Mouse (Mus musculus): ENCODE data around the gene Tenm2.

Gene Tenm2

DNA sequence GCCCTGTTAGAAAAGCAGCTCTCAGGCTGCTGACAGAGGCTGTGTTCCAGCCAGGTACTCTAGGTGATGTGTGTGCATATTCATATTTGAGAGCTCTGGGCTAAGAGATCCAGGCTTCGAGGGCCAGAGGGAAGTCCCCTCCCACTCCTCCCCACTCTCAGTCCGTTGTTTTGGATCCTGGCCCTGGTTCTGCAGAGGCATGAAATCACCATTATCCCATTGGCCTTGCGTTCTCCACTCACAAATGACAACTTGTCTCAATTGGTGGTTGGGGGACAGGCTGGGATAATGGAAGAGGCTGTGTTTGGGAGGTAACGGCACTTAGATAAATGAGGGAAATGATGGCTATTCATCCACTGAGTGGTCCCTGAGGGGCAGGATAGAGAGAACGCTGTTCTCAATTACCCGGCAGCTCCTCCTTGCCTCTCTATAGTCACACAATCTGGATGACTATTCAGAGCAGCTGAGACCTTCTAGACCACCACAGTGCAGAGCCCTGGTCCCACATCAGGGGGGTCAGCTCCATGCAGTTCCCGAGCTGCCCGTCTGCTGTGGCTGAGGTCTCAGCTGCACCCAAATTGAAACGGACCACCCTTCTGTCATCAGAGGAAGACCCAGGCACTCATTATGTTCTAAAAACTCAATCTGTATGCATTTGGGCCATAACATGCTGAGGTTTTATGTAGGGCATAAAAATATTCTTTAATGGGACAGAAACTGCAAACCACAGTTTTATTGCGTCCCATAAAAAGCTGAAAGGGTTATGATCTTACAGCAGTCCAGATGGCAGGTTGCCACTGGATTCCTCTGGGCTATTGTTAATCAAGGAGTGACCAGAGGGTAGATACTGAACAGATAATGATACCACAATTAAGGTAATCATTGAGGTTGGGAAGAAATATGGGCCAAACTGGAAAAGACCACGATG lies 1226.2 kb downstream of the Tenm2 start:
- DNase-seq (ENCODE audit: extremely low read depth, low read depth, low spot score): no peak

DNA sequence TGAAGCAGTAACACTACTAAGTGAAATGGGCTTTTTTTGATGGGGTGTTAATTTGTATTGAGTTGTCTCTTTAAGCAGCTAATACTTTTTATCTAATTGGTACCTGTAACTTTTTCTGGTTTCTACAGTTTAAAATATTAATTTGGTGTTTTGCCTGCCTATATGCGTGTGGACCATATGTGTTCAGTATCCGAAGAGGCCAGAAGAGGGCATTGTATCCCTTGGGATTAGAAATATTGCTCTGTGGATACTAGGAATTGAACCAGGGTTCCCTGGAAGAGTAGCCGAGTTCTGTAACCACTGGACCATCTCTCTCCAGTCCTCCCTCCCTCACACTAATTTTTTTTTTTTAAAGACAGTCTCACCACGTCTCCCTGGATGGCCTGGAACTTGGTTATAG lies 1232.9 kb downstream of the Tenm2 start:
- DNase-seq (ENCODE audit: extremely low read depth, low read depth, low spot score): no peak

DNA sequence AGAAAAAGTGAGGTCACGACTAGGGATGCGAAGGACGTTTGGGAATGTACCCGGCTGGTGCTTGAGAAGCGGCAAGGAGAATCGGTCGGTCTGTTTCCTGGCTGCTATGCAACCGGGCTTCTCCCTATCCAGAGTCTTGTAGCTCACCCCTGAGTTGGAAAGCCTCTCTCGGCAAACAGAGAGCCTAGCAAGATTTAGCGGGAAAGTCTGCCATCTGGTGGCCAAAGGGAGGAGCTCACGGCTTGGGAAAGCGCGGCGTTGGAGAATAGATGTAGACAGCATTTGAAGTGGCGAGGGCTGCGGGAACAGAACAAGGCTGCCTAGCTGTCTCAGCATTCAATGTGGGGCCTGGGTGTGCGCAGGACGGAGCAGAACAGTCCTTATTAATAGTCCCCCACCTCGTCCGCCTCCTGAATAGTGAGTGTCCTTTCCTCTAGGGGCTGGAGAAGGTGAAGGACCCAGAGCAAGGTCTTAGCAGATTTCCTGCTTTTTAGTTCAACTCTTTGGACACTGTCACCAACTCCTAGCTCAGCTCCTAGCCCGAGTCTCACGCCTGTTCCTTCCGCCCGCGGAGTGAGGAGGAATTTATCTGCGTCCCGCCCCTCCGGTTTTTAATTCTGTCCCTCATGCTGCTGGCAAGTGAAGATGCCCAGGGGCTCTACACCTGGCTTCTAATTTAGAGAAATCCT lies 1234.3 kb downstream of the Tenm2 start:
- DNase-seq (ENCODE audit: extremely low read depth, low read depth, low spot score): no peak

DNA sequence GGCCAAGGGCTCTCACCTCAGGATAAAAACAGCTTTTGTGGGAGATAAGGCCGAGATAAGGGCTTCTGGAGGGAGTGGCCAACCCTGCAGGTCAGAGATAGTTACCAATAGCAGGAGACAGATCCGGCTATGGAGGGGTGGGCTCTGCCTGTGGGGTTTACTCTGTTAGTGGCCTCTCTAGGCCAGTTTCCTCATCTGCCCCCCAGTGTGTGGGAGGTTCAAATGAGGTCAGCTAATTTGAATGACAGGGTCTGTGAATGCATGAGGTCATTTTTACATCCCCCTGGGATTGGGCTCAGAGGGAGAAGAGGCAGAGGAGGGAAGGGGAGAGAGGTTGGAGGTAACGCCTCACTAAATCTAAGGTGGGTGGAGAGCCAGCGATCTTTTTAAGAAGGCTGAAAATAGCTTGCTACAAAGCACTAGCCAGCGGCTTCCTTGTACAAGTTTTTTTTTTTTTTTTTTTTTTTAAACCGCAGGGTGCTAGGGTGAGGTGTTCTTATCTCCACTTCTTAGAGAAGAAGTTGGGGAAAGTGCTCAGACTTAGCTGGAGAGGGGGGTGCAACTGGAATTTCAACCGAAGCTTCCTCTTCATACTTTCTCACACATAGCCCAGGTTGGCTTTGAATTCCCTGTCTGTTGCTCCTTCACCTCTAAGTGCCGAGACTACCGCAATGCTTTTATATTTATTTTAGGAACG lies 1235.0 kb downstream of the Tenm2 start:
- DNase-seq (ENCODE audit: extremely low read depth, low read depth, low spot score): no peak

DNA sequence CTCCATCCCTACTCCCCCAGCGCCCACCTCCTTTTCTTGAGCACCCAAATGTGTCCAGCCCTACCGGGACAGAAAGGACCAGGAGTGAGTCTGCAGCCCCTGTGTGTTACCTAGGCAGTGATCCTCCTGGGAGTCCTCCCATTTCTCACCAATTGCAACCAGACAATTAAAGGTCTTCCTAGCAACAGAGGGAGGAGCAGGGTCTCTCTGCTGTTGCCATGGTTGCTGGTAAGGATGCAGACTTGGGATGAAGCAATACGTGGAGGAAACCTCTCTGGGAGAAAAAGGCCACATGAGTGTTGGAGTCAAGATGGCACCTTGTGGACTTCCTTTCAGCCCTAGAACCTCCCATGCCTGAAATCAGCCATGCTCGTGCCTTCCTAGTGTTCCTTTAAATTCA lies 1235.7 kb downstream of the Tenm2 start:
- no peak for DNase-seq (ENCODE audit: extremely low read depth, low read depth, low spot score)

DNA sequence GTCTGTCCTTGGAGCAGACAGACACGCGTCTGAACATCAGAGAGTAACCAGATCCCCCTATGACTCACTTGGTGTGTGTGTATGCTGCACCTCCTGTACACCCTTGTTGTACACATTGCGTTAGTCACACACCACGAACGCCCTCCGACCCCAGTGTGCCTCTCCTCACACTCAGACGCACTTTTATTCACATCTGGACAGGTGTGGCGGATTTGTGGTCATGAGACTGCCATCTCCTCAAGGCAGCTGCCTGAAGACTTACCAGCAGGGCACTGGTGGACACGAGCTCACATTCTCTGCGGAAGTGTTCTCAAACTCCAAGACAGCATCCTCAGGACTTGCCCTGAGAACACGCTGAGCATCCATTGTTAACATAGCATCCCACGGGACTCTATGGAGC lies 1237.7 kb downstream of the Tenm2 start:
- no peak for DNase-seq (ENCODE audit: extremely low read depth, low read depth, low spot score)

DNA sequence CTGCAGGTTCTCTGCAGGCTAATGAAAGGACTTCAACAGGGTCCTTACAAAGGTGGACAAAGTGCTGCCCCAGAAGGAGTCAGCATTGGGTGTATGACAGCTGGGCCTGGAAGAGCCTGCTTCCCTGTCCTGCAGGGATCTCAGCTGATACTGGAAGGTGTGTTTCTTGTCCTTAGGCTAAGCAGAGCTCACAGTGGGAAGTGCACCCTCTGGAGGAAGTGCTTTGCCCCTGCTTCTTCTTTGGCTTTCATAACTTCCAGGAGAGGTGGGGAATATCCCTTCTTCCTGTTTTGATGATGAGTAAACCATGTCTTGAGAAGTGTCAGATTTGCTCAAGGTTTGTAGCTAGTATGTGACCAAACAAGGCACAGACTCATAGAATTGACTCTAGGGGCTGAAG lies 1240.5 kb downstream of the Tenm2 start:
- DNase-seq (ENCODE audit: extremely low read depth, low read depth, low spot score): no peak

DNA sequence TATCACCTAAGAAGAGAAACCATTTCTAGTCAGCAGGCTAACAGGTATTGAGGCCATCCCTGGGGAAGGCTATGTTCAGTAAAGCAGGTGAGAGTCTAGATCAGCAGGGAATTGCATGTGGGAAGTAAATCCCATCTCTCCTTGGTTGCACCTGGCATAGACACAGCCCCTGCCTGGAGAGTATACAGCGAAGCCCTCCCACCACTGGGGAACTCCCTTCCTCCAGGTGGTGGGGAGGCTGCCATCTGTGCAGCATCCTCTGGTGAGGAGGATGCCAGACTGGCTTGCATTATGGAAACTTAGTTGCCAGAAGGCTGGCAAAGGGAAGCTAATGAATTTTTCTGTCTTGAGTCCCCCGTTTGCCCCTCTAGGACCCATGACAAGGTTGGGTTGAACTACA lies 1243.9 kb downstream of the Tenm2 start:
- DNase-seq (ENCODE audit: extremely low read depth, low read depth, low spot score): no peak

DNA sequence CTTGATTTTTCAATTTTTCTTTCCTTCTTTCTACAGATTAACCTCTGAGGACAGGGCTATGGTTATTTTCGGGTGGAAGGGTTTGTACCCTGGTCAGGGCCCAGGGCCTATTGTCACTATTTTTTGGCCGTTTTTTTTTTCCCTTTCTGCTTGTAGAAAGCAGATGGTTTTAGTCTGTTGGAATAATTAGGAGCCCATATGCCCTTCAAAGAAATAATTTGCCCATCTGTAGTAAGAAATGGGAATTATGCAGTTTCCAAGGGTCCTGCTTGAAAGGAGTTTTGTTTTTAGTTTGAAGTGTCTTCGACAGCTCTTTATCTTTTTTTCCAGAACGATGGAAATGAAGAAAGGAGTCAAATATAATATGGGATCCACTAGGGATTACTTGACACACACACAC lies 1245.8 kb downstream of the Tenm2 start:
- no peak for DNase-seq (ENCODE audit: extremely low read depth, low read depth, low spot score)

DNA sequence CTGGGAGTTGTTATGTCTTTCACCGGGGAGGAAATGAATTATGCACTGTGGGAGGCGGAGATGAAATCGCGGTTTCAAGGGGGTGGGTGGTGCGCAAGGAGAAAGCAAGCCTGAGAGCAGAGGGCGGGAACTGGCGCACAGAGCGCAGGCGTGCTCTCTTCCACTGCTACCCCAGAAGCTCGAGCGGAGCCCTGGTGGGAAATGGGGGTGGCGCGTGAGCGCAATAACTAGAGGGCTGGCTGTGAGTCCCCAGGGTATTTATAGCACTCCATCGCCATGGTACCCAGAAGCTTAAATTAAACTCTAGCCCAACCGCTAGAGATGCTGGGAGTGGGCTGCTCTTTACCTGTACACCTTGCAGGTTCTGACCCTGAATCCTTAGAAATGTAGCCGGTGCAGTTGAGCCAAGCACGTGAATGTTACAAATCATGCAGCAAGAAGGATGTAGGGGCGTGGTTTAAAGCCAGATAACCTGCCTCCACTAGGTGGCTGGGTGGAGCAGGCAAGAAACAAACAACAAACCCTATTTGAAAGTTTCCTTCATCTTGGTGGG lies 1249.8 kb downstream of the Tenm2 start:
- no peak for DNase-seq (ENCODE audit: extremely low read depth, low read depth, low spot score)

DNA sequence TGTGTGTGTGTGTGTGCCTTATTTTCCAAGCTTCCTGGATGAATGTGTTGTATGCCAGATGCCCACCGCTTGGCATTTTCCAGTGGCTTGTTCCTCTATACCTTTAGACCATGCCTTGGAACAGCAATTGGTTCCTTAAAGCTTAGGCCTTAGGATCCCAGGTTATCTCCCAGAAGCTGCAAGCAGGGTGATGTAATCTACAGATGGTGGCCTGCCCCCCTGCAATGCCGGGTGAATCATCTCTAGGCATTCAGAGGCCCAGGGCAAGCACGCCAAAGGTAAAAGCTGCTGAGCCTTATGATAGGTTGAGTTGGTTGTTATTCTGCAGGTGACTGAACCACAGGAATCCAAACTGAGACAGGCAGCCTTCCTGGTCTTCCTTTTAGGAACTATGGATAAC lies 1253.0 kb downstream of the Tenm2 start:
- DNase-seq (ENCODE audit: extremely low read depth, low read depth, low spot score): no peak

DNA sequence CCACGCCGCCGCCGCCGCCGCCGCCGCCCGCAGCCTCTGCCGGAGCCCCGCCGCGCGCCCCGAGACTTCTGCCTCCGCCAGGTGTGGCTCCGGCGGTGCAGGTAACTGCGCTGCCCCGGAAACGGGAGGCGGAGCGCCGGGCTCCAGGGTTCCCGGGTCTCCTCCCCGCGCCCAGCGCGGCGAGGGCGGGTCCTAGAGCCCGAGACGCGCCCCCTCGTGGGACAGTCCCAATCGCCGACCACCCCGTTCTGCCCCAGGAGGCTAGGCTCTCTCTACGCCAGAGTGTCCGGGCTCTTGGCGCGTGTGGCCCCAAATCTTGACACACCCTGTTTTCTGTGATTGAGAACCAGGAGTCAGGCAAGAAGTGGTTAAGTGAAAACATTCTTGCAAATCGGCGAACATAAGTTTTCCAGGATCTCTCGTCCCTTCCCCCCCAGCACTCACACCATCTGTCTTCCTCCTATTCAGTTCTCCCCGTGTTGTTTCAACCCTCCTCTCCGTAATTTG lies 1255.3 kb downstream of the Tenm2 start, which contains the start of gene Wwc1:
Gene Wwc1 (minus strand): TSS at position 117 of the 507 bp plus-strand sequence.
- DNase-seq (ENCODE audit: extremely low read depth, low read depth, low spot score): no peak

DNA sequence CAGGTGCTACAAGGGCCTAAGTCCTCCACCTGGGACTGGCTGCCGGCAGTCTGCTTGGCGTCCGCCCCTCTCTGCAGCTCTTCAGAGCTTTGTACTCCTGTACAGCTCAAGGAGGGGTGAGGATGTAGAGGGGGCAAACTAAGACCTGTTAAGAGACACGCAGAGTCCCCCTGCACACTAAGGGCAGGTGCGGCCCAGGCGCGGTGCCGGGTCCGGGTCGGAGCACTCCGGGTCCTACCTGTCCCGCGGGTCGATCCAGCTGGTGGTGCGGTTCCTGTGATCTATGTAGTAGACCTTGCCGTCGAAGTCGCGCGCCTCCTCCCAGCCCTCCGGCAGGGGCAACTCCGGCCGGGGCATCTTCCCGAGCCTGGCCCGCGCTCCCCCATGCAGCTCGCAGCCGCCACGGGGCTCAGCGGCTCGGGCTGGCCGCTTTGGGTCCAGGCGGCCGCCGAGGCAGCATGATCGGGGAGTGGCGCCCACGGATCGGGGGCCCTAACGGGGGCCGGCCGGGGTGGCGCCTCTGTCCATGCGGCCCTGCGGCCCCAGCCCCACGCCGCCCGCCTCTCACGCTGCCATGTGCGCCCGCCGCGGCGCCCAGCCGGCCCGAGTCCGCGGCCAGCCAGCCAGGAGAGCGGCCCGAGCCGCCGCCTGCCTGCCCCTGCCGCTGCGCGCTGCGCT lies 1255.9 kb downstream of the Tenm2 start:
- DNase-seq (ENCODE audit: extremely low read depth, low read depth, low spot score): no peak

DNA sequence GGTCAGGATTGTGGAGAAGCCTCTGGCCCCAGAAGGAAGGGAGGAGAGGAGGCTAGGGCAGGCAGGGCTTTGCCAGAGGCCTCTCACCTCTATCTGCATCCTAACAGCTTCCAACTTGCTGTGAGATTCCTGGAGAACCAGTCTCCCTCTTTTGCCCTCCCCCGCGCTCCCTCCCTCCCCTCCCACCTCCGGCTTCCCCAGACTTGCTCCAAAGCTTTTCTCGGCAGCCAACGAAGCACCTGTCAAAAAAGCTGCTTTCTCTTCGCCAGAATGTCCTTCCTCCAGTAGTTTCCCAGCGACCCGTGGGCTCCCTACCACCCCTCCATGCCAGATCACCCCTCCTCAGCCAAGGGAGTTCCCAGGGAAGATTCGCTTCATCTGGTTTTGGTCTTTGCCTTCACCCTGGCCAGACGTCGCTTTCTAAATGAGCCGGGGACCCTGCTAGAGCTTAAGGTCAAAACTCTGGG lies 1256.5 kb downstream of the Tenm2 start:
- DNase-seq (ENCODE audit: extremely low read depth, low read depth, low spot score): no peak

DNA sequence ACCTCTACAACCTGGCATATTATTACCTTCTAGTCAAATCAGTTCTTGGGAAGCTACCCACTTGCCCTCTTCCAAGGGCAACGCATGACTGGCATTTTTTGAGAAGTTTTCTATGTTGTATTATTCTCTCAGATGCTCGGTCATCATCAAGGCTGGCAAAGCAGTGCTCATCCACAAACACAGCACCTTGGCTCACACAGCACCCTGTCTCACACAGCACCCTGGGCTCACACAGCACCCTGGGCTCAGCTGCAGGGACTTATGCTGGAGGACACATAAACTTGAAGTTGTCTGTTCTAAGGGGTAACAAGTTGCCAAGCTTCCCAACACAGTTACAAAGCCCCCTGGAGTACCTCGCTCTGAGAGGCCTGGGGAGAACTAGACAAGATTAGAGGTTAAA lies 1258.0 kb downstream of the Tenm2 start:
- DNase-seq (ENCODE audit: extremely low read depth, low read depth, low spot score): no peak

DNA sequence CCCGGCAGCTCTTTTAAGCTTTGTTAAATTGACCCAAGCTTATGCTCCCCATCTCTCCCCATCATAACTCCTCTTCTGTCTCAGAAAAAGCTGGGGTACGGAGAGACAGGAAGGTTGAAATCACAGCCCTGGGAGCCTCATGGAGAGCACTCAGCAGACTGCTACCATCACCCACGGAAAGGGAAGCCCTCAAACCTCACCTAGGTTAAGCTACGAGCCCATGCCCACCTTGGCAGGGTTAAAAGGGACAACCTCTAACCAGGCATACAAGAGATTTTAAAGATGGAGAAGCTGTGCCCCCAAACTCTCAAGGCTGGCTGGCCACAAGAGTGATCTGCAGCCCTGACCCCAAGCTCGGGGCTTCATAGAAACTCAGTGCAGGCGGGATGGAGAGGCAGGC lies 1258.7 kb downstream of the Tenm2 start:
- DNase-seq (ENCODE audit: extremely low read depth, low read depth, low spot score): no peak

DNA sequence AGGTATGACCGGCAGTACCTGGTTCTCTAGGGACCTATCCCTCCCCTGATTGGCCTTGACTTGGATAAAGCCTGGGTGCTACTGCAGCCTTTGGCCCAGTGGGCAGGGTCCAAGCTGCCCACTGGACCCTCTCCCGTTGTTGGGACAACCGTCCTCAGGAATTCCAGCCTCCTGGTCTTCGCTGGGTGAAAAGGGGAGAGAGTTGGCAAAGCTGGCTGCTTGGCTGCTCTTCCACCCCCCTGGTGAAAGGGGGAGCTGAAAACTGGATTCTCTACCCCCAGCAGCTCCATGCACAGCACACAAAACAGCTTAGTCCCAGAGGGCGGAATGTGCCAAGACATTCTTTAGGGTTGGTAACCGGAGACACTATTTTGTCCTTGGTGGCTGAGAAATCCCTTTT lies 1259.3 kb downstream of the Tenm2 start:
- DNase-seq (ENCODE audit: extremely low read depth, low read depth, low spot score): no peak

DNA sequence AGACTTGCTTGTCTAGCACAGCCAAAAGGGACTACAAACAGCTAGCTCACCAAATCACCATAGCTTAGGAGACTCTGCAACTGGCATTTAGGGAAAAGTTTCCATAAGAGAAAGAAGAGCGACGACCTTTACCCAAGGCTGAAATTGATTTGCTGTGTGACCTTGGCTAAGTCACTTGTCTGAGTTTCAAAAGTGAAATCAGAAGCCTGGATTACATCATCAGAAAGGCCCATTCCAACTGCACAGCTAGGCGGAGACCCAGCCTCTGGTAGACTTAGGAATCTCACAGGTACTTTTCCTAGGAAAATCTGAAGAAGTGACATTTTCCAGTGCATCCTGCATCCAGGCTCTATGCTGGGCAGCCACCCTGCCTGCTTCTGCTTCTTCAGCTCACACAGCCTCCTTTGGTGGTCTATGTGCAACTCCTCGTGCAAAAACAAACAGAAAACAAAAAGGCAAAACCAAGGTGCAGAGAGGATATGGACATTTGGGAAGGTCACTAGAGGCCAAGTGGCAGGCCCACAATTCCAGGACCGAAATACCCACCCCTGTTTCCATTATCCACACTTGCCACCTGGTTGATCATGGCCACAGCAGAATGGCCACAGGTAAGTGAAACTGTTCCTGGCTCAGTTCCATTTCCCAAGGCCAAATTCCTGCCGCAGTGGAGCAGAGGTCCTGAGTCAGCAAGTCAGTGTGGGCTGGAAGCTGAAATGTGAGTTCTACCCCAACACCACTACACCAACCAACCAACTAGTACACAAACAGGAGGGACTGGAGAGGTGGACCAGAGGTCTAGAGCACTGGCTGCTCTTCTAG lies 1260.9 kb downstream of the Tenm2 start:
- no peak for DNase-seq (ENCODE audit: extremely low read depth, low read depth, low spot score)

DNA sequence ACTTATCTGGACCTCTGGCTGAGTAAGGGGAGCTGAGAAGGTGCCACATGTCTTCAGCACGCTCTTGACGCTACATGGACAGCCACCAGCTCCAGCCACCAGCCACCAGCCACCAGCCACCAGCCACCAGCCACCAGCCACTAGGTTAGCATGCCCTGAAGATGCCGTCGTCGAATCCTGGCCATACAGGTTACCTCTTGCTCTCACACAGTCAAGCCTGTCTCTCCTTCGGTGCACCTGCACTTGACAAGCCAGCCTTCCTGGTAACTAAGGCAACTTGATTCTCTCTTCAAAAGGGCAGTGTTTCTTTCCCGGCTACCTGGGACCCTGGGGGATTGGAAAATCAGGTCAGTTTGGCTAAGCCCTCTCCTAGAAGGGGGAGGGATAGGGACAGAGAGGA lies 1262.6 kb downstream of the Tenm2 start:
- no peak for DNase-seq (ENCODE audit: extremely low read depth, low read depth, low spot score)

Measured in fat pad, adult 2 months (tissue).